Mouse (Mus musculus): ENCODE results near the gene Zfp13. TPM values are rescaled to one million over a fixed set of nuclear protein-coding genes. Genes with fewer than 3 reads are reported as not detected.

Zfp13 gene
- polyA plus RNA-seq, 1 experiment from 2014 or later, result 6.8 TPM

- H3K27me3 ChIP-seq, result no peaks in the 10 kb centered on the region
- POLR2A ChIA-PET, result interaction anchor here (3.5 kb wide), 1 partner anchor 10 kb away, joined by 18 read pairs; the partner anchor contains the start of gene Zfp213
- TF ChIP-seq CTCF (IDR thresholded peaks at IDR 0.05), result no peak
- CTCF ChIA-PET, result interaction anchor here (1.0 to 1.4 kb wide), 2 partner anchors 9 to 147 kb away, joined by 3 to 6 read pairs; no protein-coding TSS in a partner anchor
- no peak for DNase-seq (ENCODE audit: low read depth, low spot score)
- in situ Hi-C loops (cut with MboI; ENCODE audit: low pct_unique_long_range_greater_than_20kb), result loop anchor here (10.0 to 25.0 kb wide), 3 partner anchors 688 to 1841 kb away; partner anchors contain the start of genes Zfp760, Zfp942, Zfp943 and Zfp945
- ATAC-seq, result no peak
These were observed 46.2 kb downstream of the Zfp13 start for GRCm38 (mm10) chr17:23552896-23553633.

DNA sequence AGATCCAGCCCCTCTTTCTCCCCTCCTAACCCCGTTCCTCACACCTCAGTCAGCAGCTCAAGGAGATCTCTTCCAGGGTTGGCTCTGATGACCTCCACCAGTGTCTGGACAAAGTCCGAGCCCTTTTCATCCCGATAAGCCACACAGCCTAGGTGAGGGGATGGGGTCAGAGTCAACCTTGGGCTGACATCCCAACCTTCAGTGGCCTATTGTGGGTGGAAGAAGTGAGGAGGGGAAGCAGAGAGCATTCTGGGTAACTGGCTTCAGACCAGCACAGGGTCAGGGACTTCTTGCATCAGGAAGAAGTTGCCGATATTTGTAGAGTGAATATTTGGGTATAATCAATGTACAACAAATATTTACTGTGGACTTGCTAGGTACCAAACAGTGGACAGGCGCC is 47.3 kb downstream of the Zfp13 start:
- POLR2A ChIA-PET, result interaction anchor here (3.5 kb wide), 1 partner anchor 11 kb away, joined by 18 read pairs; the partner anchor contains the start of gene Zfp213
- no peak for DNase-seq (ENCODE audit: low read depth, low spot score)
- H3K27me3 ChIP-seq, result no peaks in the 10 kb centered on the region

GRCm38 (mm10) chr17:23551416-23551815 is 47.9 kb downstream of the Zfp13 start:
- no peaks in the 10 kb centered on the region for H3K27me3 ChIP-seq
- in situ Hi-C loops (cut with MboI; ENCODE audit: low pct_unique_long_range_greater_than_20kb), result loop anchor here (10.0 to 25.0 kb wide), 3 partner anchors 687 to 1839 kb away; partner anchors contain the start of genes Zfp760, Zfp942, Zfp943 and Zfp945
- no peak for TF ChIP-seq CTCF (IDR thresholded peaks at IDR 0.05)
- ChIA-PET CTCF (interaction anchor here (2.2 kb wide), 2 partner anchors 9 to 12 kb away, joined by 6 to 14 read pairs; partner anchors contain the start of gene Zfp213), POLR2A (interaction anchor here (1.0 to 3.5 kb wide), 2 partner anchors 8 to 12 kb away, joined by 3 to 18 read pairs; partner anchors contain the start of gene Zfp213)
- DNase-seq (ENCODE audit: low read depth, low spot score) (no peak), ATAC-seq (no peak)

More for the DNA sequence above, 47.3 kb downstream of the Zfp13 start:
- no peak for TF ChIP-seq CTCF (IDR thresholded peaks at IDR 0.05)
- CTCF ChIA-PET, result interaction anchor here (1.0 to 1.4 kb wide), 2 partner anchors 10 to 148 kb away, joined by 3 to 6 read pairs; no protein-coding TSS in a partner anchor
- no peak for ATAC-seq
- in situ Hi-C loops (cut with MboI; ENCODE audit: low pct_unique_long_range_greater_than_20kb), result loop anchor here (10.0 to 25.0 kb wide), 3 partner anchors 687 to 1840 kb away; partner anchors contain the start of genes Zfp760, Zfp942, Zfp943 and Zfp945

DNA sequence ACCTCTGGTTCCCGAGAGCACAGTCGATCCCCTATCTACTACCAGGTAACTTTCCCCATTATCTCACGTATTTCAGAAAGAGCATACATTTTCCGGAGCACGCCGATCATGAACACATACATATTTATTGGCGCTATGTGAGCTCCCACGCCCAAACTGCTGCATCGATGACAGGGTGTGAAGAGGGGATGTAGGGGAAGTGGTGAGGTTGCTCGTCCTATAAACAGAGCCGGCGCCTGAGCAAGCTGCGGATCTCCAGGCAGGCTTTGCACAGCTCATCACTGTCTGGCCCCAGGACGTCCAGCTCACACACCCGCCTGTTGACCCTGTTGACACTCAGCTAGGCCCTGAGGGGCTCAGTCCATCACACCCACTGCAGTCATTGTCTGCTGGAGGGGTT is 48.4 kb downstream of the Zfp13 start:
- DNase-seq (ENCODE audit: low read depth, low spot score) (no peak), ATAC-seq (peak; percentile 27)
- no peaks in the 10 kb centered on the region for H3K27me3 ChIP-seq
- no peak for TF ChIP-seq CTCF (IDR thresholded peaks at IDR 0.05)
- in situ Hi-C loops (cut with MboI; ENCODE audit: low pct_unique_long_range_greater_than_20kb), result loop anchor here (10.0 to 25.0 kb wide), 3 partner anchors 686 to 1839 kb away; partner anchors contain the start of genes Zfp760, Zfp942, Zfp943 and Zfp945
- ChIA-PET POLR2A (interaction anchor here (0.7 to 3.5 kb wide), 3 partner anchors 8 to 48 kb away, joined by 3 to 18 read pairs (median 4); partner anchors contain the start of genes Zfp13 and Zfp213), CTCF (interaction anchor here (2.2 kb wide), 2 partner anchors 9 to 13 kb away, joined by 6 to 14 read pairs; partner anchors contain the start of gene Zfp213)

- in situ Hi-C loops (cut with MboI; ENCODE audit: low pct_unique_long_range_greater_than_20kb), result loop anchor here (10.0 to 25.0 kb wide), 3 partner anchors 685 to 1838 kb away; partner anchors contain the start of genes Zfp760, Zfp942, Zfp943 and Zfp945
- no peak for TF ChIP-seq CTCF (IDR thresholded peaks at IDR 0.05)
- no peaks in the 10 kb centered on the region for H3K27me3 ChIP-seq
- ChIA-PET CTCF (interaction anchor here (2.2 kb wide), 2 partner anchors 10 to 13 kb away, joined by 6 to 14 read pairs; partner anchors contain the start of gene Zfp213), POLR2A (interaction anchor here (0.7 to 3.5 kb wide), 2 partner anchors 13 to 49 kb away, joined by 4 to 18 read pairs; partner anchors contain the start of genes Zfp13 and Zfp213)
- DNase-seq (ENCODE audit: low read depth, low spot score) (peak; percentile 65), ATAC-seq (peak; percentile 66)
These were observed 49.0 kb downstream of the Zfp13 start for GRCm38 (mm10) chr17:23550188-23550791.

DNA sequence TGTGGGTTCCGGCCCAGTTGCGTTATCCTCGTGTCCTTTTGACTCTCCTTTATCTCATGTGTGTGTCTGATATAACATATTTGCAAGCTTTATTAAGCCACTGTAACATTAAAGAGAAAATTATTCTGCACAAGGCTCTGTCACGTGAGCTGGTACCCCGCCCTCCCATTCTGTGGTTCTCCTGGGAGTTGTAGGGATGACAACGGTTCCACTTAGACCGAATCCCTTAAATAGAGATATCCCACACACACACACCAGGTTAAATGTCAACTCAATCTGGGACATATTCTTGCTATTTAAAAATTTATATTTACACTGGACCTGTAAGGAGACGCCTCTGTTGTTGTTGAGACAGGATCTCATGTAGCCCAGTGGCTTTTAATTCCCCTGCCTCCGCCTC is 49.8 kb downstream of the Zfp13 start:
- DNase-seq (ENCODE audit: low read depth, low spot score) (no peak), ATAC-seq (no peak)
- in situ Hi-C loops (cut with MboI; ENCODE audit: low pct_unique_long_range_greater_than_20kb), result loop anchor here (10.0 kb wide), 1 partner anchor 365 kb away; no protein-coding TSS in a partner anchor
- H3K27me3 ChIP-seq, result no peaks in the 10 kb centered on the region
- ChIA-PET CTCF (interaction anchor here (2.2 kb wide), 2 partner anchors 11 to 14 kb away, joined by 6 to 14 read pairs; partner anchors contain the start of gene Zfp213), POLR2A (no interaction called here)
- TF ChIP-seq CTCF (IDR thresholded peaks at IDR 0.05), result no peak

DNA sequence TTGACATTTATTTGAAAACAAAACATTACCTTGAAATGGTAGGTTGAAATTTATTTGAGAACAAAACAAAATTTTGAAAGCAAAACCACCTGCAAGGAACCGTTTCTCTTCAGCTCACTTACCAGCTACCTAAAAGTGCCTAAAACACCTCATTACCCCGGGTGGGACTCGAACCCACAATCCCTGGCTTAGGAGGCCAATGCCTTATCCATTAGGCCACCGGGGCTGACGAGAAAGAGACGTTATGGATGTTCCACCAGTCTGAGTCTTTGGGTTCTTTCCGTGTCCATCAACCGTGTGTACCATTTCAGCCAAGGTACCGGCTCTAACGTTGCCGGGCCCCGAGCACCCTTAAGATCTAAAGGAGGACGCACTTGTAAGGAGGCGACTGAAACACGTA is 50.7 kb downstream of the Zfp13 start:
- DNase-seq (ENCODE audit: low read depth, low spot score) (peak; percentile 38), ATAC-seq (no peak)
- CTCF ChIA-PET, result no interaction called here
- no peaks in the 10 kb centered on the region for H3K27me3 ChIP-seq
- no peak for TF ChIP-seq CTCF (IDR thresholded peaks at IDR 0.05)
- in situ Hi-C loops (cut with MboI; ENCODE audit: low pct_unique_long_range_greater_than_20kb), result loop anchor here (10.0 kb wide), 1 partner anchor 364 kb away; no protein-coding TSS in a partner anchor
- POLR2A ChIA-PET, result no interaction called here

DNA sequence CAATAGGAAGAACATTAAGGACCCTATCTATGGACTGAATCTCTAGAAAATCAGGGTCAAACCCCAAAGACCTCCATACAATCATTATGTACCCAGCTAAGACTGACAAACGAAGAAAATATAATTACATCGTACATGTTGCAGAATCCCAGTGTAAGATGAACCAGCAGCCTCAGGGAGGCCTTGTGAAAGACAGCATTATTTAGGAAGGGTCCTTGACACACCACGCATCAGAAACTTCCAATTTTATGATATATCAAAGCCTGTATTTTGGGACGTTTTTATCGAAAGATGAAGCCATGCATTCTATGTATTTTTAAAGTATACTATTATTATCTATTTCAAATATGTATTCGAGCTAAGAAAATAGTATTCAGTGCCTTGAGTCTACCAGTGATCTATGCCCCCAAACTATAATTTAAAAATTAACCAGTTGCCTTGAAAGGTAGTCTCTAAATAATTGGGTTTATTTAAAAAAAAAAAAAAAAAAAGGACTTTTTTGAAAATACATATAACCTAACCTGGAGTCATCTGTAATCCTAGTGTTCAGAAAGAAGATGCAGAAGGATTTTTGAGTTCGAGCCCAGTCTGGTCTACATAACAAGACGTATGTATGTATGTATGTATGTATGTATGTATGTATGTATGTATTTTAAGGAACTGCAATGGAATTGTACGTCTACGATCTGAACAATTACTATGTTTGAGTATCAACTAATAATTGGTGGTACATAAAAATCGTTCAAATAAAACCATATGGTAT is 51.4 kb downstream of the Zfp13 start:
- ATAC-seq (no peak), DNase-seq (ENCODE audit: low read depth, low spot score) (no peak)
- ChIA-PET CTCF (interaction anchor here (0.7 kb wide), 1 partner anchor 10 kb away, joined by 3 read pairs; no protein-coding TSS in a partner anchor), POLR2A (interaction anchor here (0.6 to 1.6 kb wide), 2 partner anchors 46 to 51 kb away, joined by 3 to 5 read pairs; partner anchors contain the start of gene Zfp13)
- no peak for TF ChIP-seq CTCF (IDR thresholded peaks at IDR 0.05)
- H3K27me3 ChIP-seq, result no peaks in the 10 kb centered on the region
- in situ Hi-C loops (cut with MboI; ENCODE audit: low pct_unique_long_range_greater_than_20kb), result loop anchor here (10.0 kb wide), 1 partner anchor 363 kb away; no protein-coding TSS in a partner anchor
